Mouse (Mus musculus) kidney, postnatal 10 days (tissue): ENCODE data around the gene Copz1.
"Not testable (repeated sequence)": the region's sequence is repeated elsewhere in the genome, so short reads cannot be mapped to it uniquely, and the experiment has no call there.

Experiments
- DNase-seq: peaks from one replicate; pipeline ENCODE4 v3.0.0; 2021; ENCODE audit warnings: mixed read lengths

Copz1 gene

GRCm38 (mm10) chr15:103252660-103253059 is 19.9 kb upstream of the Copz1 start:
- no peak for DNase-seq

GRCm38 (mm10) chr15:103253352-103253751 is 19.2 kb upstream of the Copz1 start:
- no peak for DNase-seq

GRCm38 (mm10) chr15:103255169-103255568 is 17.3 kb upstream of the Copz1 start:
- peak; percentile 63 for DNase-seq

- no peak for DNase-seq
Measured at GRCm38 (mm10) chr15:103256210-103256986, 16.1 kb upstream of the Copz1 start.

- peak; percentile 66 for DNase-seq
Measured at GRCm38 (mm10) chr15:103257790-103258728, 14.5 kb upstream of the Copz1 start, which contains the start of gene Nfe2. TSS of gene Nfe2 (minus strand) at chr15:103258403.

- no peak for DNase-seq
Measured at GRCm38 (mm10) chr15:103259162-103259561, 13.4 kb upstream of the Copz1 start.

- DNase-seq = peak; percentile 44
Measured at GRCm38 (mm10) chr15:103259989-103260388, 12.5 kb upstream of the Copz1 start.

GRCm38 (mm10) chr15:103264794-103265193 is 7.7 kb upstream of the Copz1 start:
- no peak for DNase-seq

GRCm38 (mm10) chr15:103268903-103269302 is 3.6 kb upstream of the Copz1 start:
- no peak for DNase-seq

- not testable (repeated sequence) for DNase-seq
Measured at GRCm38 (mm10) chr15:103275943-103276342, 3.4 kb downstream of the Copz1 start.

GRCm38 (mm10) chr15:103277949-103278348 is 5.4 kb downstream of the Copz1 start:
- DNase-seq = no peak

GRCm38 (mm10) chr15:103279750-103280149 is 7.2 kb downstream of the Copz1 start:
- DNase-seq = peak; percentile 74

GRCm38 (mm10) chr15:103280817-103281464 is 8.4 kb downstream of the Copz1 start:
- DNase-seq = peak; percentile 67

- no peak for DNase-seq
Measured at GRCm38 (mm10) chr15:103281465-103282205, 9.1 kb downstream of the Copz1 start.

- DNase-seq = peak; percentile 70
Measured at GRCm38 (mm10) chr15:103284066-103284465, 11.6 kb downstream of the Copz1 start.

- DNase-seq = no peak
Measured at GRCm38 (mm10) chr15:103284647-103285046, 12.1 kb downstream of the Copz1 start.

GRCm38 (mm10) chr15:103285778-103286417 is 13.4 kb downstream of the Copz1 start:
- DNase-seq = peak; percentile 56

GRCm38 (mm10) chr15:103289600-103289999 is 17.1 kb downstream of the Copz1 start:
- DNase-seq = no peak

- no peak for DNase-seq
Measured at GRCm38 (mm10) chr15:103290417-103290816, 17.9 kb downstream of the Copz1 start.

- DNase-seq = no peak
Measured at GRCm38 (mm10) chr15:103290843-103291242, 18.3 kb downstream of the Copz1 start.

- DNase-seq = no peak
Measured at GRCm38 (mm10) chr15:103292673-103293345, 20.3 kb downstream of the Copz1 start.
